Mouse (Mus musculus) small intestine, adult 2 months (tissue): Measurements from ENCODE around the gene E2f4. TPM values are rescaled to one million over a fixed set of nuclear protein-coding genes. Genes with fewer than 3 reads are reported as not detected.

Experiments used
- H3K27ac ChIP-seq: fragments of 200-500 bp; 2 replicates; pipeline ENCODE4 v1.5.1; 2012; ENCODE audit warnings: low read depth, low read length, control low read depth, inconsistent platforms; ENCODE audit not compliant: insufficient read depth
- H3K27me3 ChIP-seq: fragments of 200-500 bp; 2 replicates; pipeline ENCODE4 v1.6.1; 2012; ENCODE audit warnings: mild to moderate bottlenecking, moderate library complexity, low read length, inconsistent platforms; ENCODE audit not compliant: control insufficient read depth, insufficient read depth
- H3K36me3 ChIP-seq: fragments of 200-500 bp; 2 replicates; pipeline ENCODE4 v1.6.1; 2012; ENCODE audit warnings: mild to moderate bottlenecking, low read length, control low read depth, inconsistent platforms; ENCODE audit not compliant: control insufficient read depth, insufficient read depth
- H3K4me1 ChIP-seq: fragments of 200-500 bp; 2 replicates; pipeline ENCODE4 v1.6.1; 2012; ENCODE audit warnings: low read length, inconsistent platforms, mixed read lengths; ENCODE audit not compliant: control insufficient read depth, insufficient read depth, insufficient read length
- H3K4me3 ChIP-seq: fragments of 200-500 bp; 2 replicates; pipeline ENCODE4 v1.5.1; 2012; ENCODE audit warnings: low read depth, mild to moderate bottlenecking, control low read depth, inconsistent platforms, low read length, moderate library complexity
- CTCF ChIP-seq: fragments of 200-500 bp; IDR thresholded peaks from 2 replicates; pipeline ENCODE4 v1.5.1; 2012; ENCODE audit warnings: low read depth, mild to moderate bottlenecking, control low read depth, inconsistent platforms, low read length, moderate library complexity, mixed read lengths; ENCODE audit not compliant: insufficient replicate concordance, insufficient read length; ENCODE audit errors: extremely low read depth
- POLR2A ChIP-seq: fragments of 200-500 bp; IDR thresholded peaks from 2 replicates; pipeline ENCODE4 v1.6.1; 2012; ENCODE audit warnings: low read depth, mild to moderate bottlenecking, control low read depth, inconsistent platforms, low read length, moderate library complexity
- WGBS: fragments of 180-500 bp; shearing (Covaris S2); methylation state at CpG from one replicate; pipeline ENCODE4 v1.1.7; 2018; 5-methylcytosine and 5-hydroxymethylcytosine counted together
- polyA plus RNA-seq: library from polyadenylated mRNA; depleted of rRNA; stranded (reverse); fragments of >200 nt; gene quantifications from 2 replicates; pipeline ENCODE4 v1.2.3, GENCODE M21; 2012

E2f4 gene
- polyA plus RNA-seq, 1 experiment = 152 TPM

GRCm38 (mm10) chr8:105310118-105310517 is 12.7 kb downstream of the E2f4 start:
- no peaks in the 10 kb centered on the region for H3K27me3 ChIP-seq
- peaks cover 28% of the 10 kb centered on the region for H3K36me3 ChIP-seq
- H3K27ac ChIP-seq = no peak overlapping the region
- no peak for TF ChIP-seq CTCF
- no peak for TF ChIP-seq POLR2A
- no peak overlapping the region for H3K4me3 ChIP-seq
- H3K4me1 ChIP-seq = peaks cover 4% of the 10 kb centered on the region
- WGBS = 88% methylated on average over 8 of the region's 8 CpGs

DNA sequence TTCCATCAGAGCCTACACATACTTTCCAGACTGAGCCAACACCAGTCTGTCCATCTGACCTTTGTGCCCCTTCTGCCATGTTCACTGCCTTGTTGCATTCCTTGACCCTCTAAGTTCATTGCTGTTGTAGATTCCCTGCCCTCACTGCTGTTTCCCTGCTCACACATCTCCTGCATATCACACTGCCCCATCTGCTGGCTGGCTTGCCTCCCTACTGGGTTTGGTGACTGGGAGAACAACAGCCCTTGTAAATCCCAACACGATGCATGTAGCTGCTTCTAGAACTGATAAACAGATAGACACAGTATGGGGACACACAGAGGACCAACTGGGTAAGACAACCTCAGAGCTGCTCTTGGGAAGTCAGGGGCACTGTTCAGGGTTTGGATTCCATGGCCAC is 14.3 kb downstream of the E2f4 start:
- H3K36me3 ChIP-seq = peaks cover 30% of the 10 kb centered on the region
- no peak for TF ChIP-seq POLR2A
- no peak for TF ChIP-seq CTCF
- H3K27ac ChIP-seq = no peak overlapping the region
- no peaks in the 10 kb centered on the region for H3K27me3 ChIP-seq
- H3K4me1 ChIP-seq = no peaks in the 10 kb centered on the region
- 87% methylated on average over 1 of the region's 1 CpGs for WGBS
- H3K4me3 ChIP-seq = no peak overlapping the region

DNA sequence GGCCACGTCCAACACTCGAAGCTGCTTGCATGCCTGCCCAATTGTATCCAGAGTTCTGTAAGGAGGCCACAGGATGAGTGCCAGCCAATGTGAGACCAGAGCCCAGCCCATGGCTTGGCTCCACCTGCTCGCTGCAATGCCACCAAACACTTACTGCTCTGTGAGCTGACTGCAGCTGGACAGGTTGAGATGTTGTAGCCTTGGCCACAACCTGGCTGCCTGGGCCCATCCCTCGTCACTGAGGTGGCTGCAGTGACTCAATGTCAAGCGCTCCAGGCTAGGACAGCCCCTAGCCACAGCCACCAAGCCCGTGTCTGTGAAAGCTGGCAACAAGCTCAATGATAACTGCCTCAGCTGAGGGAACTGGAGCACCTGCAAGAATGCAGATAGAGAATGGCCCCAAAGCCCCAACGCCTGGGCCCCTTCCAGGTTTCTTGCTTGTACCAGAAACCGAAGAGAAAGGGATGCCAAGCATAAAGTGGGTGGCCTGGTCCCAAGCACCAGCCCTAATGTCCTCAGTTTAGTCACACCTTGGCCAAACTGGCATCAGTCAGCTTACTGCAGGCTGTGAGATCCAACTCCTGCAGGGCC is 15.5 kb downstream of the E2f4 start:
- H3K36me3 ChIP-seq = peaks cover 22% of the 10 kb centered on the region
- H3K27ac ChIP-seq = no peak overlapping the region
- H3K4me3 ChIP-seq = no peak overlapping the region
- no peaks in the 10 kb centered on the region for H3K27me3 ChIP-seq
- 84% methylated on average over 8 of the region's 8 CpGs for WGBS
- TF ChIP-seq CTCF (no peak), POLR2A (no peak)
- no peaks in the 10 kb centered on the region for H3K4me1 ChIP-seq

DNA sequence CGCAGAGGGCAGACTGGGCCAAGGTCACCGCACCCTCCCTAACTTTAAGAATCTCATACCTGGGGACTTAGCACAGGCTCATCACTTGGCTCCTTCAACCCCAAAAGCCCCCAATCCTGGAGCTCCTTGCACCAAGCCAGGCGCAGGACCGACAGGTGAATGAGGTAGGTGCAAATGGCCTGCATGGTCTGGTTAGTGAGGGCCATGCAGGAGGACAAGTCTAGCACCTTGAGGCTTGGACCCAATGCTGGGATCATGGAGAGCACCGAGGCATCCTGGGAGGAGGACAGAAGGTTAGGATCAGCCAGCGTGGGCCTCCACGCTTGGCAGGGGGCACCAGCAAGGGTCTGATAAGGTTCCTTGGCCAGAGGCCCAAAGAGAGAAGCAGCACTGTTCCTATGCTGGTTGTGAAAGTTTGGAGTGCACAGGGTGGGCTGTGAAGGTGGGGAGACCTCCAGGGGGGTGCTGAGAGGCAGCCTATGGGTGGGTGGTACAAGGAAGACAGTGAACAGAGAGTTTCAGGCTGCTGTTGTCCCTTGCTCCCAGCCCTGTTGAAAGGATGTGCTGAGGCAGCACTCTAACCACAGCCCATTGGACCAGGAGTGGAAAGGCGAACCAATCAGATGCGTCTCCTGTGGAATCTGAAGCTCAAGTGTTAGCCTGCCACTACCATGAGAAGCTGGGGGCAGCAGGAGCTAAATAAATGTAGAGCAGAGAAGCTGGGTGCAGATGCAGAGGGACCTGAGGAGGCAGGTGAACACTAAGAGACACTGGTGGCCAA is 16.3 kb downstream of the E2f4 start:
- H3K27me3 ChIP-seq = no peaks in the 10 kb centered on the region
- WGBS = 86% methylated on average over 9 of the region's 9 CpGs
- TF ChIP-seq POLR2A (no peak), CTCF (no peak)
- H3K4me3 ChIP-seq = no peak overlapping the region
- no peaks in the 10 kb centered on the region for H3K4me1 ChIP-seq
- H3K27ac ChIP-seq = no peak overlapping the region
- H3K36me3 ChIP-seq = peaks cover 15% of the 10 kb centered on the region

DNA sequence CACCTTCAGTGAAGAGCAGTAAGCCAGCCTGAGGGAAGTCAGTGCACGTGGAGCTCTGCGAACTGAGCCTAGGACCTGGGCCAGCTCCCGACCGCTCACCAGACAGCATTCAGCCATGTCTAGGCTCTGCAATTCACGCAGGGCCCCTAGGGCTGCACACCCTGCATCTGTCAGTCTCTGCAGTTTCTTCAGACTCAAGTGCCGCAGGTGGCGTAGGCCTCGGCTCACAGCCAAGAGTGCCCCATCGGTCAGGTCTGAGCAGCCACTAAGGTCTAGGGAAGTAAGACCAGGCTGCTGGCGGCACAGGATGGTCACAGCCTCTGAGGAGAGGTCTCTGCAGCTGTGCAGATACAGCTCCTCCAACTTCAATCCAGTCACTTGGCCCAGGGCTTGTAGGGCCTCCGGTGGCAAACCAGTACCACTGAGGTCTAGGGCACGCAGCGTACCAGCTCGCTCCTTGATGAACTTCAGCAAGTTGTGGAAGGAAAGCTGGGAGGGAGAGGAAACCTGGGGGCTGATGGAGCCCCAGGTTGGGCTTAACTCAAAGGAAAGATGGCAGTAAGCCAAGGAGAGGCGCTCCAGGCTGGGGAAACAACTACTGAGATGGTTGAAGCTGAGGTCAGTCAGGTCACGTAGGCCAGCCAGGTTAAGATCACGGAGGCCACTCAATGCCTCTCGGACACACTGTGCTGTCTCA is 17.8 kb downstream of the E2f4 start:
- Histone ChIP-seq H3K36me3 (peaks cover 9% of the 10 kb centered on the region), H3K4me3 (no peak overlapping the region), H3K27ac (no peak overlapping the region), H3K4me1 (no peaks in the 10 kb centered on the region), H3K27me3 (no peaks in the 10 kb centered on the region)
- 92% methylated on average over 18 of the region's 18 CpGs for WGBS
- TF ChIP-seq CTCF (no peak), POLR2A (no peak)

DNA sequence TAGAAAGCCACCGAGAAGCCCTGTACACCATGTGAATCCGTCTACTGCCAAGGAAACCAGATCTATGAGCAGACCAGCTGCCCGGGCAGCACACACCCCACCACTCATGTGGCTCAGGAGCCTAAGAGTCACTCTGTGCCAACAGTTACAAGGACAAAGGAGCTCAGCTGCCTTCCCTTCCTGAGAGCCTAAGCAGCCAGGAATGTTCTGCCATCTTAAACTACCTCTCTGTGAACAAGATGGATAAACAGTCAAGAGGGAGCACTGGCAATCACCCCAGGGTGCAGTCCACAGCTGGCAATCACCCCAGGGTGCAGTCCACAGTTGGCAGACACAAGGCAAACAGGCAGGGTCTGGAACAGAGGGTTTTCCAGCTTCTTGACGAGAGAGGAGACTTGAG is 20.5 kb downstream of the E2f4 start:
- H3K4me1 ChIP-seq = no peaks in the 10 kb centered on the region
- no peaks in the 10 kb centered on the region for H3K27me3 ChIP-seq
- TF ChIP-seq POLR2A = no peak
- TF ChIP-seq CTCF = no peak
- no peak overlapping the region for H3K27ac ChIP-seq
- 77% methylated on average over 4 of the region's 4 CpGs for WGBS
- H3K36me3 ChIP-seq = peaks cover 5% of the 10 kb centered on the region
- no peak overlapping the region for H3K4me3 ChIP-seq

GRCm38 (mm10) chr8:105318662-105319190 is 21.3 kb downstream of the E2f4 start:
- Histone ChIP-seq H3K4me1 (no peaks in the 10 kb centered on the region), H3K36me3 (peaks cover 8% of the 10 kb centered on the region), H3K27me3 (no peaks in the 10 kb centered on the region), H3K4me3 (no peak overlapping the region), H3K27ac (no peak overlapping the region)
- 84% methylated on average over 11 of the region's 11 CpGs for WGBS
- TF ChIP-seq CTCF (no peak), POLR2A (no peak)
